Mouse (Mus musculus): ENCODE results near the gene Tmod1.

Gene Tmod1

DNA sequence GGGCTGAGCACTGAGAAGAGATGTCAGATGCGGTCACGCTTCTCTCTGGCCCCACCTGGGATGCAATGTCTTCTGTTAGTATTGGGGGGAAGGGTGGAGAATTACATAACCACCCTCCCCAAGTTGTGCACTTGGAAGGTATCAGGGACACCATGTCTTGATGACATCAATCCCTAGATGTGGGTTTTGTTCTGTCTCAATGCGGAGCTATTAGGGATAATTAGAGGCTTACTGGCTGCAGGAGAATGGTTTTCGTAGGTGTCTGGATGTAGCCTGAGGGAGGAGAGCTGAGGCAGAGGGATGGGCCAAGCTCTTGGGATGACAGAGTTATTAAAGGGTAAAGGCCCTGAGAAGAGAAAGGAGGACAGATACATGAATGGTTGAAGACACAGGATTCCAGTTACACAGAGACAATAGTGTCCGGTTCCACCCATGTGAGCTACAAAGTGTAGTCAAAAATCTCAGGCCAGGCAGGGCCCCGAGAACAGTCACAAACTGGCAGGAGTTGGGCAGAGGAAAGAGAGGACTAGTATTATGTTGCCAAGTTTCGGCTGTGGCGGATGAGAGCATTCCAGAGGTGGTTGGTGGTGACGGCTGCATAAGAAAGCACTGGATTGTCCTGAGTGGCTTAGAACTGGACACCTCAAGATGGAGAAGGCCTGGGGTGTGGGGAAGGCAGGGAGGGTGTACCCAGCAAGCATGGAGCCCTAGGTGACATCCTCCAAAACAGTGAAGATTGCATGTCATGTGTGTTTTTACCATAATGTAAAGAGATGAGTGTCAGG is 14.8 kb downstream of the Tmod1 start:
- DNase-seq (ENCODE audit: low read depth, low spot score) = no peak

DNA sequence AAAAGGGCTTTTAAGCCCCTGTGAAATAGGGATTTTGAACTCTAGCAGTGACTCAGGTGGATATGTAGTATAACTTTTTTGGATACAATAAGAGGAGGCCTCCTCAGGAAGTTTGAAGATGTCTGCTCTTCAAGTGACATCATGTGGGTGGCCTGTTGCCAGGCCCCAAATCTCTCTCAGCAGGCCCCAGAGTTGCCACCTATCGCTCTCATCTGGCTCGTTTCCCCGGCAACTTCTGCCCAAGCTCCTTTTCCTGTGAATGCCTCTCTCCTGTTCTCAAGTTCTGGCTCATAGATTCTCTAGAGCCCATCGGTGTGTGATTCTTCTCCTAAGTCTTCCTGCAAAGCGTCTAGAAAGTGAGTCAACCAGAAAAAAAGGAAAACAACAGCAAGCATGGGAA is 17.4 kb downstream of the Tmod1 start:
- DNase-seq (ENCODE audit: low read depth, low spot score) = no peak

DNA sequence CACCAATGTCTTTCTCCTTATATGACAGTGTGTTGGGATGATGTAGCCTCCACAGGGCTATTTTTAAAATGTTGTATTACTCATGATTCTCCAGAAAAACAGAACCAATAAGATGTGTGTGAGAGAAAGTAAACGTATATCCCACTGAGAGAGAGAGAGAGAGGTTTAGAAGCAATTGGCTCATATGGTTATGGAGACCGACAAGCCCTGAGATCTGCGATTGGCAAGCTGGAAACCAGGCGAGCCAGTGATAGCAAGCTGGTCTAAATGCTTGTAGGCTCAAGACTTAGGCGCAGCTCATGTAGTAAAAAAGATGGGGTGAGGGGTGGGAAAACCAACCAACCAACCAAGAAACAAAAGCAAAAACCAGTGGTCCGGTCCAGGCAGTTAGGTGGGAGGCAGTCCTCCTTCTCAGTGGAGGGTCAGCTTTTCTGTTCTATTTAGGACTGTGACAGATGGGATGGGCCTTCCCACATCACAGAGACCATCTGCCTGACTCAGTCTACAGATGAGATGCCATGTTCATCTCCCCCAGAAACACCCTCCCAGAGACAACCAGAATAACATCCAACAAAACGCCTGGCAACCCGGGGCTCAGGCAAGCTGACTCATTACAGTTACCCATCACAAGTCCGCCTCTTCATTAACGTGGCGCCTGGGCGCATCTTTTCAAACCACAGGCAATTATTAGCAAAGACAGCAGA is 22.7 kb downstream of the Tmod1 start:
- DNase-seq (ENCODE audit: low read depth, low spot score) = no peak

DNA sequence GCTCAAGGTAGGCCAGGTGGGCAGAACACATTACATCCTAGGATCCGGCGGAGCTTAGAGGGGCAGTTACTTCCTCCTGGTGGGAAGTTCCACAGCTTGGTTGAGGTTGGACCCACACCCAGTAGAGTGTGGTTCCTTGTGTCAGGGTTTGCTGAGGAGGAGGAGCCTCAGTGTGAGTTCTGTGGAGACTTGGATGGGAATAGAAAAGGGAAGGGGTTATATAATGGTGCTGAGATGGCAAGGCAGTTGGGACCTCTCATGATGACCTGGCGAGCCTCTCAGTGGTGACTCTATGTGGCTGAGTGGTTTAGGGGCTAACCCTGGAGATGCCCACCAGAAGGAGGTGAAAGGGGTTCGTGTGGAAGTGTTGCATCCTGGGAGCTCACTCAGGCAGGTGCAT is 25.1 kb downstream of the Tmod1 start:
- no peak for DNase-seq (ENCODE audit: low read depth, low spot score)

DNA sequence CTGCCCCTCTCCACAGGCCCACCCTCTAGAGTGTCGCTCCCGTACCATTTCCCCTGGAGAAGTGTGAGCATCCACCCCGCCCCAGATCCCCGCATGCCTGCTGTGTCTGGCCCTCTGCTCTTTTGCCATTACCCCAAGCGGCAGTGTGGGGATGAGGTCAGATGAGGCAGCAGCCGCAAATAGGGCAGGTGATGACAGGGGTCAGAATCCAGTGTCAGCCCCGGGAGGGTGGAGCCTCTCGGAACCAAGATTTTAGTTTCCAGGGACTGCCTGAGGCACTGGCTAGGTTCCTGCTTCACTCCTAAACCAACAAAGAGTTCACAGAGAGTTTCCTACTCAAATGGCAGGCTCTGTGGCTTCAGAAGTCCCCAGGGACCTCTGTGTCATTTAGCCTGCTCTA is 25.5 kb downstream of the Tmod1 start:
- no peak for DNase-seq (ENCODE audit: low read depth, low spot score)

DNA sequence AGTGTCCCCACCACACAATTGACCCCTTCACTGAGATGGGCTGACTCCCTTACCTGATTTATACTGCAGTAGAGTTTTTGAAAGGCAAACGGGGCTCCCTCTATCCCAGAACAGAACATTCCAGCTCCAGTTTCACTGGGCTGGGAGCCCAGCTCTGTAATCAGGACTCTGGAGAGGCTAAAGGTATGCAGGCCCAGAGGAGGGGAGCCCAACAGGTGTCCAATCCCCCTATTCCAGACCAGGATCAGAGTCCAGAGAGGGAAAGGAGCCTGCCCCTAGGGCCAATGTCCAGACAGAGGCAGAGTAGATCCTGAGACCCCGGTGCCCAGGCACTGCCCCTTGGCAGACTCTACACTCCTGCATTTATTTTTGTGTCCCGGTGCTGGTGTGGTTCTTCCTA is 26.2 kb downstream of the Tmod1 start:
- no peak for DNase-seq (ENCODE audit: low read depth, low spot score)

DNA sequence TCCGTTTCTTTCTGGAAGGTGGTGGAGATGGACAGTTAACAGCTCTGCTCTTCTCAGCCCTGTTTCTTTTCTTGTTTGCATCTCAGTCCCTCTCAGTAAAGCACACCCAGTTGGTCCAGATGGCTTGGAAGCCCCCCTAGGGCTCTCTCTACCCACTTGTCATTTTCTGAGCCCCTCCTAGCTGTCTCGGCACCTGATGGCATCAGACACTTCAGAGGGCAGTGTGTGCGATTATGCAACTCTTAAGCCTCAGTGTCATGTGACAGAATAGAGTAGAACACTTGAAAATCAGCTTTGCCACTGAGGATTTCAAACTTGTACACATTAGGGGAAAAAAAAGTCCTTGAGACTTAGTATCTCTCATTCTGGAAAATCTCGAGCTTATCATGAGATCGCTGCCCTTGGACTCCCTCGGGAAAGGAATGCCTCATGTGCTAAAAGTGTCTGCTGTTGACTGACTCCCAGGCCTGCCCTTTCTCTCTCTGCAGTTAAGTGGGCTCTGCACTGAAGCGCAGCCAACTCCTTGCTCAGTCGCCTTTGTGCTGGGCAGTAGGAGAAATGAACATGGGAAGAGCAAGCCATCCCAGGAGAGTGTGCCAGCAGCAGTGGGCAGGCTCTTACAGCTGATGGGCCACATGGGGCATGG is 27.1 kb downstream of the Tmod1 start:
- no peak for DNase-seq (ENCODE audit: low read depth, low spot score)

DNA sequence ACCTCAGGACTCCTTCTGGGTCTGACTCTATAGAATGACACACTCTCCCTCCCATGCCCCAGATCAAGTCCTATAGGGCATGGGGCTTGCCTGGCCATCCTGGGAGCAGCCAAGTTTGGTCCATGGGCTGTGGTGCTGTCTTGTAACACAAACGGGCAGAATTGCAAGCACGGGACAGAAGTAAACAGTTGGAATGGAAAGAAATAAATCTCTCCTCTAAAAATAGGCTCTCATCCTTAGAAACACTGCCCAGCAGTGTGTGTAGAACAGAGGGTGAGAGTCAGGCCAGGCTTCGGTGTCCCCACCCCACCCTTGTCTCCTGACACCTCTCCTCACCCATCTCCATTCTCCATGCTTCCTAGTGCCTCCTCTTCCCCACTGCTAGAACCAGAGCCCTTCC is 29.3 kb downstream of the Tmod1 start:
- no peak for DNase-seq (ENCODE audit: low read depth, low spot score)

DNA sequence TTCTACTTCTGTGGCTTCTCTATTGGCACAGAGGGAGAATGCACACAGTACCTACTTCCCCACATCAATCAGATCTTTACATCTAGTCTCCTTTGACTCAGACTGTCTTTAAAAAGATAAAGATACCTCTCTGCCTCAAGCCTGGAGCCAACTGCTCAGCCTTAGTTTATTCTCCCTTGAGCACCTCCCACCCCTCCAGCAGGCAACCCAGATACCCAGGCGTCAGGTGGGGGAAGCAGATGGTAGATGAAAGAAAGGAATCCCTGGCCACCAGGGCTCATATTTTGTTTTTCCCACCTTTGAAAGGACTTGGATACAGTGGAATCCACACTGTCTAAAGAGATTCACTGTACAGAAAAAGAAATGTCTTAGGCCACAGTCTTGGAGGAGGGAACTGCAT is 29.8 kb downstream of the Tmod1 start:
- DNase-seq (ENCODE audit: low read depth, low spot score) = no peak

DNA sequence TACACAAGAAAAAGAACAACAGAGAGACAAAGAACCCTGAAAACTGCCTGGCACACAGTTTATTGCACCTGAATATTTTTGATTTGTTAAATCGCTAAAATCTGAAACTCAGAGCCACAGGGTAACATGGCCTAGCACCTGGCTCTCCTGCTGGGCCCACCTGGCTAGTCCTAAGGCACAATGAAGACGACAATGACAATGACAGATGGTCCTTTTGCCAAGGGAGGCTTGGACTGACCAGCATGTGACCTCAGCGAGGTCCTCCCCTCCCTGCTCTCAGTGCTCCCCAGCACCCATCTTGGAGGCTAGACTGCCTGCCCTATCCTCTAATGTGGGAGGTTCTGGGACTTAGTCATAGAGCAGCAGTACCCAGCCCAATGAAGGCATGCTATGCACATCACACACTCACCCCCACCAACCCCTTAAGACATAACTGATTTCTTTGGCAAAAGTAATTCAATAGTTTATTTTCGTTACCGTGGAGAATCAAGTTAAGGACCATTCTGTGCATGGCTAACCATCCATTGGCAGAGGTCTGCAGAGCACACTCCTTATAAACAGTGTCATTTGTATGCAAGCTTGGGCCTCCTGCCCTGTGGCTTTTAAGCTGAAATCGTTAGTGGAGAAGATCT is 31.2 kb downstream of the Tmod1 start:
- DNase-seq (ENCODE audit: low read depth, low spot score) = no peak

DNA sequence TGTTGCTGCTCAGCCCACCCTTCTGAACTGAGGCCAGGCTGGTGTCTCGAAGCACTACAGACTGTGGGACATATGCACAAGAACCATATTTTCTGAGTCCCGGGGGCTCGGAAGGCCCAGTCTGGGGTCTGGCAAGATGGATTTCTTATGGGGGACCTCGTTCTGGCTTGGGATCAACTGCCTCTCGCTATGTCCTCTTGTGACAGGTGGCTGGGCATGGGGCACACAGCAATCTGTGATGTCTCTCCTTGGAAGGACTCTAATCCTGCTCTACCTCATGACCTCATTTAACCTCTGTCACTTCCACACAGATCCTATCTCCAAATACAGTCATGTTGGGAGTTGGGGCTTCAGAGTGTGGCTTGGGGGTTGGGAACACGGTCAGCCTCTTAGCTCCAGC is 33.9 kb downstream of the Tmod1 start:
- no peak for DNase-seq (ENCODE audit: low read depth, low spot score)

DNA sequence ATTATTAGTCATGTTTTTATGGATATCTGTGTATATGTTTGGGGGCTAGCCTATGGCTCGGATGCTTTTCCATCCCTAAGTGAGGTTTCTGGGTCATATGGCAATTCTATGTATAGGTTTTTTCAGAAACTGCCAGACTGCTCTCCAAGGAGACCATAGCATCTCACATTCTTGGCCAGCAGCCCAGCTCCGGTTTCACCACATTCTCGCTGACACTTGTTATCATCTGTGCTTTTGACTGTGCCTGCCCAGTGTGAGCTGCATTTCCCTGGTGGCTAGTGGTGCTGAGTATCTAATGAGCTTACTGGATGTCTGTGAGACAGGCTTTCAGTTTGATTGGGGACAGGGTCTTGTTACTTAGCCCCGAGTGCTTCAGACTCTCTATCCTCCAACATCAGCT is 35.0 kb downstream of the Tmod1 start:
- DNase-seq (ENCODE audit: low read depth, low spot score) = no peak

DNA sequence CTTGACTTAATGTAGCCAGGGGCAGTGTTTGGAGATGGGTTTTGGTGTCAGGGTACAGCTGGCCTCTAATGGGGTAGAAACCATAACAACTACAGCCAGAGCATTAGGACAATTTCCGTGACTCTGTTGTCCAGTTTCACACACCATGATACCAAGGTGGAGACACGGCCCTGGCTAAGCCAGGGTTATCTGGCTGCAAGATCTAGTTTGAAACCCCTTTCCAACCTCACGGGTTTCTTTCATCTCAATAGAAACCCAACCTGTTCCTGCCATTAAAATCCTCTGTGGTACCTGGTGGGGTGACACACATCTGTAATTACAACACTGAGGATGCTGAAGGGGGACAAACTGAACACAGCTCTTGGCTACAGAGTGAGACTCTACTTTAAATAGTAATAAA is 36.9 kb downstream of the Tmod1 start:
- no peak for DNase-seq (ENCODE audit: low read depth, low spot score)

DNA sequence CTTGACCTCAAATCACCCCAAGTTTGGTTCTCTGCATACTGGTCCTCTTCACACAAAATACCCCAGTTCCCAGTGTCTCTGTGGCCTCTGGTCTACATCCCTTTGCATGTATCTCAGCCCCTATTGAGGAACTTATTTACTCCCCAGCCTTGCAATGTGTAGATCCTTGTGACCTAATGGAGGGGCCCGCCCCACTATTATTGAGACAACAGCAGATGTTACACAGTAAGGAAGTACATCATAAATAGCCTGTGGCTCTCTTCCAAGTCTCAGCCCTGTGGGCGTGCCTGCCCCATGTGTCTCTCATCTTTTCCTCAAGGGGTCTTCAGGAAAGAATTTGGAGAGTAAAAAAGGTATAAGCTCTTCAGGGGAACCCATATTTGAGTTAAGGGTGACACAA is 38.2 kb downstream of the Tmod1 start:
- DNase-seq (ENCODE audit: low read depth, low spot score) = no peak

DNA sequence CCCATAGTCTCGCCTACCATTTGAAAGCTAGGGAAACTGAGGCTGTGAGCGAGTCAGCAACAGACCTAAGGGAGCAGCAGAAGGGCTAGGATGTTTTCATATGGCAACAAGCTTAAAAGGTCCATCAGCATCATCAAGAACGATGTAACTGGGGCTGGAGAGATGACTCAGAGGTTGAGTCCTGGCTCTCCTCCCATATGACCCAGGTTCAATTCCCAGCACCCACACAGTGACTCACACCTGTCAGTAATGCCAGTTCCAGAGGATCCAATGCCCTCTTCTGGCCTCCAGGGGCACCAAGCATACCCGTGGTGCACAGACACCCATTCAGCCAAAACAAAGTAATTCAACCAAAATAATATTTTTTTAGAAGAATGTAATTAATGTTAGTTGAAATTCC is 41.5 kb downstream of the Tmod1 start:
- DNase-seq (ENCODE audit: low read depth, low spot score) = no peak

DNA sequence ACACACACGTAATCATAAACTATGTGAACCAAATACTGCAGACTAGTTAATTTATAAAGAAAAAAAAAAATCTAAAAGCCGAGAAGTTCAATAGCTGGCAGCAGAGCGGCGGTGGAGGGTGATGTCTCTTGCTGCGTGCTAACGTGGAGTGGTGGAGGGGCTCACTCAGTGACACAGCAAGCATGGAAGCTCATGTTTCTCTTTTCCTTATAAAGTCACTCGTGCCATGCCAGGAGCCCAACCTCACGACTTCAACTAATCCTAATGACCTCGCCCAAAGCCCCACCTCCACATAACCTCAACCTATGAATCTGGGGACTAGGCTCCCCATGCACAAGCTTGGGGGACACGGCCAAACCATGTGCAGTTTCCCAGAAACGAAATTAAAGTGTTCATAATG is 43.8 kb downstream of the Tmod1 start:
- DNase-seq (ENCODE audit: low read depth, low spot score) = no peak

DNA sequence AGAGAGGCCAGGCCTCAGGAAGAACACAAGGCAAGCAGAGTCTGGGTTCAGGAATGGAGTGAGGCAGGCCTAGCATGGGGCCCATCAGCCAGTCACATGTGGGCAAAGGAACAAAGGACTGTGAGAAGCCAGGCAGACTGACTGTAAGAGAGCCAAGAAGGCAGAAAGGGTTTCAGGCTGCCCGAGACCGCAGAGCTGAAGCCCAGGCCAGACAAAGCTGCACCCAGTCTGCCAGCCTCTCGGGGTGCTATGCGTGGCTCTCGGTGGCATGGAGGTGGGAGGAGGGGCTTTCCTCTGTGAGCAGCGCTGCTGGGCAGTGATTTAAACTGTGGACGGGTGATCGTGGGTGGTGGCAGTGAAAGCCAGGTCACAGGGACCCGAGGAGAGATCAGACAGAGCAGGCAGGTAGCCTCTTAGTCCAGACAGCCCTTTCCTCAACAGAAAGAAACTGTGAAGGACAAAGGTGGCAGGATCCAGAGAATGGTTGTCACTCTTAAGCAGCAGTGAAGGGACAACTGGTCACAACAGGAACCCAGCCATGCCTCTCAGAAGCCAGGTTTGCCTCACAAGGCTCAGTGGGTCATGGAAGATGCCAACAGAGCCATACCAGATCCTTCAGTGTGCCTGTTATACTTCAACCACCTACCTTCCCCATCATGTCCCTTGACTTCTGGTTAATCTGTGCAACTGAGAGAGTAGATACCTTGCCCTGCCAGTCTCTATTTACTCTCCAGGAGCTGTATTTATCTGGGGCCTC is 45.9 kb downstream of the Tmod1 start:
- DNase-seq (ENCODE audit: low read depth, low spot score) = no peak

DNA sequence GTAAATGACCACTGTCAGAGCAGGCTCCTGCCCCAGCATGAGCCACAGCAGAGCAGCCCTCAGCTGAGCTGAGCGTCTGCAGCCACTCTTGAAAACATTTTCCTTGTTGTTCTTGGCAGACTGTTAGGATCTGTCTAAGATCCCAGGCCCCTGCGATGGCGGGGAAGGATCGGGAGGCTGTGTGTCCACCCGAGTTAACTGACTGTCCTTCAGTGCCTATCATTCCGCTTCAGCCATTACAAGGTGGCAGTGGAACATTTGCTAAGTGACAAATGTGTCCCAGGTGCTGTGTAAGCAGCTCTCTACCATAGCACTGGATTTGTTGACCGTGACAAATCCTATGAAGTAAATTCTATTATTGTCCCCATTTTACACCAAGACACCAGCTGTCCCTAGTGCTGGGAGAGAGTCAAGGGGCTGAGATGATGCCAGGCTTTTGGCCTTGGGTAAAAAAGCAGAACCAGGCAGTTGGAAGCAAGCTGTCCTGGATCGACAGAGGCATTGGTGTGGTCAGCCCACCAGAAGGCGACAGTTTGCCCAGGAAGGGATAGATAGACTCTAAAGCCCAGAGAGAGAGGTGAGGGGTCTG is 46.6 kb downstream of the Tmod1 start:
- no peak for DNase-seq (ENCODE audit: low read depth, low spot score)

DNA sequence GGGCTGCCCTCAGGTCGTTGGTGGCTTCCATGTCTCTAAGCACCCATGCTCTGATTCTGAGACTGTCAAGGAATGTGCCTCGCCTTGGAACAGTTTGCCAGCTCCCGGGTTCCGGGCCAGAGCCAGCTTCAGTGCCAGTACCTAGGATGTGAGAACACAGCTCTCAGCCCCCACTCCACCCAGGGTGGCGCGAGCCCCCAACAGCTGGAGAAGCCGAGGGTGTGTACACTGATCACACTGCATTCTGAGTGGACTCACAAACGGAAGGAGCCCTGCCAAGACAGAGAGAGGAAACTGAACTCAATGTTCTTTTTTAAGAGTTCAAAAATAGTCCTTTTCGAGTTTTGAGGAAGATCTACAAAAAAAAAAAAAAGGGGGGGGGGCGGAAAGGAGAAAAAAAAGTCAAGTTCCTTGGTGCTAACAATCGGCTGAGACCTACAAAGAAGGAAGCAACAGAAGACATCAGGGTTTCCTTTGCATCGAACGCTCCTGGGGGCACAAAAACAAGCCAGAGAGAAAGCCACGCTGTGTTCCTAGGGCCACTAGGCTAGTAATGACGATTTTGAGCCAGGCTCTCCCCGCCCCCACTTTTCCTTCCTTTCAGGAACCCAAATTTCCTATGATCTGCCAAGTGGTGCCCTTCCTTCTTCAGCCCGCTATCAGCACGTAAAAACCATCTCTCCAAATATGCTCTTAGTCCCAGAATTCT is 48.1 kb downstream of the Tmod1 start:
- no peak for DNase-seq (ENCODE audit: low read depth, low spot score)

DNA sequence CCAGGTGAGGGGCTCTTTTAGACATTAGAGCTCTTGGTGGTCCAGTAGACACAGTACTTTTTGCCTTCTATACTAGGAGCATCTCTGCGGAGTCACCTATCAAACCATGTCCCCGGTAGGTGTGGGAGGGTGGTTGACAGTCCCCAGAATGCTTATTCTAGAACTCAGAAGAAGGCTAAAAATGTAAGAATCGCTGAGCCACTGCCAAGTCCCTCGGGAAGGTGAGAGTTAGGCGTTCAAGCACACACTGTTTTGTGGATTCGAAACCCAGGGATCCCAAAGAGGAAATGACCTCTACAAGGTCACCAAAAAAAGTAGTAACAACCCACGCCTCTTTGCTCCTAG is 48.7 kb downstream of the Tmod1 start:
- no peak for DNase-seq (ENCODE audit: low read depth, low spot score)

DNA sequence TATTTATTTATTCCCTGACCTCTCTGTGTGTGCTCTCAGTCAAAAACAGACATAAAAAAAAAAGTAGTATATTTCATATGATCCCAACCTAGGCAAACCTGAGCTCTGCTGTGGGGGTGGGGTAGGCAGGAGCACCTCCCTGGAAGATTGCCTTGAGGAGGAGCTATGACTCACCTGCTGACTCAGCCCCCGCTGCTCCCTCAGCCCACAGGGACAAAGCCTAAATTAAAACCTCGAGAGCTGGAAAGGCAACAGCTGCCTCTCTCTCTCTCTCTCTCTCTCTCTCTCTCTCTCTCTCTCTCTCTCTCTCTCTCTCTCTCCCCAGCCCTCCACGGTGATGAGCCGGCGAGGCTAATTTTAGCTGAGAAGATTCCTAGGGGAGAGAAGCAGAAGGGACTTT is 49.1 kb downstream of the Tmod1 start:
- no peak for DNase-seq (ENCODE audit: low read depth, low spot score)
